Mouse (Mus musculus): ENCODE measurements at regions not wholly inside any gene's neighbourhood (a gene's known extent, or its start where the extent isn't known, plus 50 kb on each side); places are given as distances from the start of the nearest gene placed in this dataset.

DNA sequence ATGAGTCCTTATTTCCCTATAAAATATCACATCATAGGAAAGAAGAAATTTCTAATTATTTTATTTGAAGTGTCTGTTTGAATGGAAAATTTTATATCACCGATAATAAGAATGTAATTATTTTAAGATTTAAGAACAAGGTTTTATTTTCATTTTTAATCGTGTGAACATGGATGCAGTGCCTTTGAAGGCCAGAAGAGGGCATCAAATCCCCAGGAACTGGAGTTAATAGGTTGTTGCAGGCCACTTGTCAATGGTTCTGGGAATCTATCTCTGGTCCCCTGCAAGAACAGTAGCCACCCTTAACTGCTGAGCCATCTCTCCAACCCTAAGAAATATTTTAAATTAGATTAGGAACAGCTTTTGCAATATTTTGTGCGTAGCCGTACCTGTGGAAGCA lies 66.5 kb upstream of the 4933415F23Rik start:
- no peaks in the 10 kb centered on the region for H3K36me3 ChIP-seq (ENCODE audit: insufficient read depth, low read length)
- WGBS = 93% methylated on average over 4 of the region's 4 CpGs
- H3K27ac ChIP-seq (ENCODE audit: low read depth, low read length) = no peak overlapping the region
- no peaks in the 10 kb centered on the region for H3K9me3 ChIP-seq (ENCODE audit: low read length)
- no peaks in the 10 kb centered on the region for H3K4me1 ChIP-seq (ENCODE audit: insufficient read depth, low read length)
- no peak overlapping the region for H3K9ac ChIP-seq (replicated peaks; ENCODE audit: low read length, poor library complexity, severe bottlenecking)
- H3K4me3 ChIP-seq (ENCODE audit: low read depth, low read length) = no peak overlapping the region
- no peak overlapping the region for H3K4me2 ChIP-seq (ENCODE audit: low read depth, low read length, poor library complexity, severe bottlenecking)
- DNase-seq (ENCODE audit: low spot score) (no peak), ATAC-seq (ENCODE audit: low FRiP score) (no peak)
- peak; percentile 42 for TF ChIP-seq CTCF (IDR thresholded peaks at IDR 0.05)
- no peaks in the 10 kb centered on the region for H3K27me3 ChIP-seq (ENCODE audit: insufficient read depth, low read length)

GRCm38 (mm10) chr1:23163371-23163935 lies 61.4 kb upstream of the 4933415F23Rik start:
- H3K9ac ChIP-seq (replicated peaks; ENCODE audit: low read length, poor library complexity, severe bottlenecking) = no peak overlapping the region
- no peak for TF ChIP-seq CTCF (IDR thresholded peaks at IDR 0.05)

DNA sequence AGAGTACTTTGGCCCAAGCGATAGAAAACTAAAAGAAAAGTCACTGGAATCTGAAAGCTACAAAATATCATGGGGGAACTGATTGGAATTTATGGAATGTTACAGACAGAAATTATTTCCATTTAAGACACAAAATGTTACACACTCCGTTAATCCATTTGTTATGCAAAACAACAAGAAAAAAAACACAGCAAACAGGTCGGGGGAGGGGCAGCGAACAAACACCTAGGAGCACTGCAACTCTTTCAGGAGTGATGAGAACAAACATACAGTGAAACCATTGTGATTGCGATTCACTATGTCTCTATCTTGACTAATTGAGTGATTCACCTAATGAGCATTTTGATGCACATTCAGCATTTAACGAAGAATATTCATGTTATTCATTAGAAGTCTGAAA lies 60.7 kb upstream of the 4933415F23Rik start:
- no peak overlapping the region for H3K4me3 ChIP-seq (ENCODE audit: low read depth, low read length)
- DNase-seq (ENCODE audit: low spot score) (no peak), ATAC-seq (ENCODE audit: low FRiP score) (no peak)
- H3K4me2 ChIP-seq (ENCODE audit: low read depth, low read length, poor library complexity, severe bottlenecking) = no peak overlapping the region
- WGBS = 81% methylated on average over 6 of the region's 6 CpGs
- no peaks in the 10 kb centered on the region for H3K27me3 ChIP-seq (ENCODE audit: insufficient read depth, low read length)
- H3K9me3 ChIP-seq (ENCODE audit: low read length) = no peaks in the 10 kb centered on the region
- H3K36me3 ChIP-seq (ENCODE audit: insufficient read depth, low read length) = no peaks in the 10 kb centered on the region
- no peak overlapping the region for H3K9ac ChIP-seq (replicated peaks; ENCODE audit: low read length, poor library complexity, severe bottlenecking)
- H3K4me1 ChIP-seq (ENCODE audit: insufficient read depth, low read length) = no peaks in the 10 kb centered on the region
- TF ChIP-seq CTCF (IDR thresholded peaks at IDR 0.05) = no peak
- H3K27ac ChIP-seq (ENCODE audit: low read depth, low read length) = no peak overlapping the region

More at GRCm38 (mm10) chr1:23163371-23163935, 61.4 kb upstream of the 4933415F23Rik start:
- H3K4me2 ChIP-seq (ENCODE audit: low read depth, low read length, poor library complexity, severe bottlenecking) = no peak overlapping the region
- no peaks in the 10 kb centered on the region for H3K4me1 ChIP-seq (ENCODE audit: insufficient read depth, low read length)
- DNase-seq (ENCODE audit: low spot score) (no peak), ATAC-seq (ENCODE audit: low FRiP score) (no peak)
- no peaks in the 10 kb centered on the region for H3K9me3 ChIP-seq (ENCODE audit: low read length)
- H3K36me3 ChIP-seq (ENCODE audit: insufficient read depth, low read length) = no peaks in the 10 kb centered on the region
- H3K27ac ChIP-seq (ENCODE audit: low read depth, low read length) = no peak overlapping the region
- no peaks in the 10 kb centered on the region for H3K27me3 ChIP-seq (ENCODE audit: insufficient read depth, low read length)
- WGBS = 82% methylated on average over 5 of the region's 5 CpGs
- no peak overlapping the region for H3K4me3 ChIP-seq (ENCODE audit: low read depth, low read length)

MicroRNA genes in the stretch of these regions (microRNA counts, 519-probe panel; counts per million panel counts)
- microRNA mmu-miR-30a (5,014 counts per million, percentile 90 among the panel's probes with 10 or more counts), microRNA mmu-miR-30c (4,002 counts per million, percentile 82 among the panel's probes with 10 or more counts)

Small RNAs in the stretch of these regions (microRNA-seq; reads per million reads assigned to microRNA genes)
- 10,954 reads per million, percentile 96 among the genes with 10 or more reads in this experiment for gene Mir30a (ENCODE audit: borderline number of aligned reads)
- gene Mir30c-2 (ENCODE audit: borderline number of aligned reads) = 41.2 reads per million, percentile 35 among the genes with 10 or more reads in this experiment

Measured in midbrain, postnatal 0 days (tissue).